Mouse (Mus musculus): ENCODE measurements around the gene Clk2.

Gene Clk2

DNA sequence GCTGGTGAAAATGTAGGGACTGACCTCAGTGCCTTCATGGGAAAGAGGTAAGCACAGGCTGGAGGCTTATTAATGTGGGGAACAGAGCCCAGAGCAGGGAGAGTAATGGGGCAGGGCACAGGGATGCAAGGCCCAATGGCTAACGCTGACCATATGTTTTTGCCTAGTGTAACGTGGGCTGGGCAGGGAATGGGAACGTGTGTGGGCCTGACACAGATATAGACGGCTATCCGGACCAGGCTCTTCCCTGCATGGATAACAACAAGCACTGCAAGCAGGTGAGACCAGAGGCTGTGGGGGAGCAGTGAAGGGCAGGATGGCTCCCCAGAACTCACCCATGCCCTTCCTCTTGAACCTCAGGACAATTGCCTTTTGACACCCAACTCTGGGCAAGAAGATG, 56.6 kb downstream of the Clk2 start:
- DNase-seq (ENCODE audit: low read depth, low spot score): peak; percentile 56

DNA sequence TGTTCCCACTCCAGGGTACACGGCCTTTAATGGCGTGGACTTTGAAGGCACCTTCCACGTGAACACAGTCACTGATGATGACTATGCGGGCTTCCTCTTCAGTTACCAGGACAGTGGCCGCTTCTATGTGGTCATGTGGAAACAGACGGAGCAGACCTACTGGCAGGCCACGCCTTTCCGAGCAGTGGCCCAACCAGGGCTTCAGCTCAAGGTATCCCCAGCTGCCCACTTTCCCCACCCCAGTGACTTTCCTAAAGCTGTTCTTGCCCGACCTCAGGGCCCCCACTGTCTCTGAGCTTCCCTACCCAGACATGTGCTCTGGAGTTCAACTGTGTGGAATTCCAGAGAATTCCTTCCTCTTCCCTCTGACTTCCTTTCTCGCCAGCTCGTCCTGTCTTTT, 60.2 kb downstream of the Clk2 start:
- no peak for DNase-seq (ENCODE audit: low read depth, low spot score)

DNA sequence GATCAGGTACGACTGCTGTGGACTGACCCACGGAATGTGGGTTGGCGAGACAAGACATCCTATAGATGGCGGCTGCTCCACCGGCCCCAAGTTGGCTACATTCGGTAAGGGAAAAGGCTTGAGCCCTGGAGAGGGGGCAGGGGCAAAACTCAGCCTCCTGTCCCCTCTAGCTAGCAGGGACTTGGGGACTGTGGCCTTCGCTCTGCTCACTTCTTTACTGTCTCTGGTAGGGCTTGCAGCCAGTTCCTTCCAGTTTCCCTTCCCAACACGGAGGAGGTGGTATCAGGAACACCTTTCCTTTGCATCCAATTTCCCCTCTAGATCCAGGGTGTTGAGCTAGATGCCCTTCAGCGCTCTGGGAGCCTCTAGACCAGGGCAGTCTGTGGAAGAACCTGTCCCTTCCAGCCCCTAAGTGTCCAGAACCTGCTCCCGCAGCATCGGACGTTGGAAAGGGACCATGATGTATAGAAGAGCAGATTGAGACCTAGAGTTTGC, 60.8 kb downstream of the Clk2 start:
- DNase-seq (ENCODE audit: low read depth, low spot score): no peak

DNA sequence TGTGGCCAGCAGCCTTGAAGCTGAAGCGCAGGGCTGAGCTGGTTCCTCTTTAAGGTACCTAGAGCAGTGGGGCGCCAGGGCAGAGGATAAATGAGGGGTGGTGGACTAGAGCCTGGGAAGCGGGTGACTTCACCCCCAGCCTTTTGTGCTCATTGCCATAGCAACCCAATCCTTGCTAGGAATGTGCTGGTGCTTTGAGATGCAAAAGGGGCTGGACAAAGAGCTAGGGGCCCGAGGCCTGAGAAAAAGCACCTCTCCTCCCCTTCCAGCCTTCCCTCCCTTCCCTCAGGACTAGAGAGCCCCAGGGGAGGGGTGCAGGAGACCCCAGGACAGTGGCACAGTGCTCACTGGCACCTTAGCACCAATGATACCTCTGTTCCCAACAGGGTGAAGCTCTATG, 61.3 kb downstream of the Clk2 start:
- DNase-seq (ENCODE audit: low read depth, low spot score): peak; percentile 67

DNA sequence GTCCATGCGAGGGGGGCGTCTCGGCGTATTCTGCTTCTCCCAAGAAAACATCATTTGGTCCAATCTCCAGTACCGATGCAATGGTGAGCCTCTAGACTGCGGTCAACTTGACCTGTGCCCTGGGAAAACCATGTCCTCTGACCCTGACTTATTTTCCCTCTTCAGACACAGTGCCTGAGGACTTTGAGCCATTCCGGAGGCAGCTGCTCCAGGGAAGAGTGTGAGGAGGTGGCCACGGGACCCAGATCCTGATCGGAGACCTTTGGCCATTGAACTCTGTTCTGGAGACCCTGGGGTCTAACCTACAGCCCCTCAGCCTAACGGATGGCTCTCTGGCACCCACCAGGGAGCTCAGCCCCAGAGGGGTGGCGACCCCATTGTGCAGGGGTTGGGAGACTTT, 61.8 kb downstream of the Clk2 start:
- no peak for DNase-seq (ENCODE audit: low read depth, low spot score)
